Mouse (Mus musculus): Measurements from ENCODE around the gene Fnbp1l.

DNA sequence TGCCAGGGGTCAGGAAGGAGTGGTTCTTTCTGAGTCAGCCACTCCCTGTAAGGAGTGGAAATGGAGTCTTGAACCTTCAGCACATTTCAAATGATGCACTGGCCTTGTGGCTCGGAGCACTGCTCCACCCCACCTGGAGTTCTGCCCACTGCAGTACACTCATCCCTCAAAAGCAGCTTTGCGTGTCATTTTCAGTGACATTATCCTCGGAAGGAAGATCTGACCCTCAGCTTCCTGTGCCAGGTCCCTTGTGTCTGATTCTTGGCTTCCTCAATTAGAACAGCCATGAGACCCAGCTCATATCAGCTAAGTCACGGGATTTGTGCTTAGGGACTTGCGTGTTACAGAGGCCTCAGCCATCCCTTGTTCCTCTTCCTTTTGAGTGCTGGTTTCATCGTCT, 121.6 kb downstream of the Fnbp1l start:
- TF ChIP-seq CTCF (IDR thresholded peaks at IDR 0.05; ENCODE audit: low read depth, low read length) (no peak), POLR2AphosphoS5 (IDR thresholded peaks at IDR 0.05; ENCODE audit: insufficient replicate concordance, low read depth, low read length) (no peak), GATA1 (IDR thresholded peaks at IDR 0.05; ENCODE audit: borderline replicate concordance, low read length) (no peak)

Measured in G1E (cell line).